Mouse (Mus musculus) heart, adult 18-20 months (tissue): ENCODE measurements at regions not wholly inside any gene's neighbourhood (a gene's known extent, or its start where the extent isn't known, plus 50 kb on each side); places are given as distances from the start of the nearest gene placed in this dataset.

Experiments
- DNase-seq, 2 experiments: peaks; one replicate each; pipeline ENCODE4 v3.0.0; 2021 to 2022; ENCODE audit warnings: mixed read lengths in 1 of 2

DNA sequence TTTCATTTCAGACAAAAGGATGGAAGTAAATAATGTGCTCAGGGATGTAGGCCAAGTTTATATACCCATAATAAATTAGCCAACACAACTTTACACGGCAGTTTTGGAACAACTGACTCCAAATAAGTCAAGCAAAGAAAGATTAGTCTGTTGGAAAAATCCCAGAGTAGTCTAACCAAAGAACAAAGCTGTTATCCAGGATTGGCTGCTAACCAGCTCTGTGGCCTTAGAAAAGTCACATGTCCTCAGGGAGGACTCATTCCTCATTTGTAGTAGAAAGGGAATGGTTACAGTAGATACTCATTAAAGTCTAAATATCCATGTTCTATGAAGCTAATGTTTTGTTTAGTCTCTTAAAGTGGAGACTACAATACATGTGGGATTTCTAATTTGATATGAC is 130.6 kb upstream of the Mid1 start:
- DNase-seq: no peak

DNA sequence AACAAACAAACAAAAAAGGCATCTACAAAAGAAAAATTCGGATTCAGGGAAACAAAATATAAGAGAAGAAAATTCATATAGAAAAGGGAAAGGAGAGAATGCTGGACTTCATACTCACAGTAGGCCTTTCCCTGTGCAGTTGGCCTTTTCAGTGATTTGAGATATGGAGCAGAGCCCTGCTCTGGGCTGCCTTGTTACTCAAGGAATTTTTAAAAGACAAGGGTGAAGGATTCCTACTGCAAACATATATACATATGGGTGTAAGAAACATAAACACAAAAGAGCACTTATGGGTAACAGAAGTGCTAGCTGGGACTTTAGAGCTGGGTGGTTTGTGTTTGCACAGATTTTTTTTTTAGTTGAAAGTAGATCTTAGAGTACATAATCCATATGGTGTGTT is 132.1 kb upstream of the Mid1 start:
- no peak for DNase-seq

GRCm38 (mm10) chrX:169544037-169544436 is 141.0 kb upstream of the Mid1 start:
- DNase-seq: no peak

DNA sequence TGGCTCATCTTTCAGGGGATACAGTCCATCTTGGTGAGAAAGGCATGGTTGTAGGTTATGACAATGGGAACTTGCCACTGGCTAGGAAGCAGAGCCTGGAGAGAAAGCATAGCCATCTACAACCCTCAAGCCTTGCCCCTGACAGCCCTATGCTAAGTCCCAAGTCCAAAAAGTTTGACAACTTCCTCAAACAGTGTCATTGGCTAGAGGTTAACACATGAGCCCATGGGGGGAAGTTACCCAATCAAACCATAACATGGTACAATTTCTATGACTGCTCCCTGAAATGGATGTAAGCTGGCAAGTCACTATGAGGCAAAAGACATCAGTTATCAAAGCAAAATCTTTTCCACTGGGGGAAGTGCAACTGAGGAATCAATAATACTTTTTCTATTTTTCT is 176.8 kb upstream of the Mid1 start:
- no peak for DNase-seq

GRCm38 (mm10) chrX:169493577-169493976 is 173.4 kb upstream of the Hccs start:
- DNase-seq: no peak

GRCm38 (mm10) chrX:169473518-169473917 is 153.3 kb upstream of the Hccs start:
- no peak for DNase-seq

DNA sequence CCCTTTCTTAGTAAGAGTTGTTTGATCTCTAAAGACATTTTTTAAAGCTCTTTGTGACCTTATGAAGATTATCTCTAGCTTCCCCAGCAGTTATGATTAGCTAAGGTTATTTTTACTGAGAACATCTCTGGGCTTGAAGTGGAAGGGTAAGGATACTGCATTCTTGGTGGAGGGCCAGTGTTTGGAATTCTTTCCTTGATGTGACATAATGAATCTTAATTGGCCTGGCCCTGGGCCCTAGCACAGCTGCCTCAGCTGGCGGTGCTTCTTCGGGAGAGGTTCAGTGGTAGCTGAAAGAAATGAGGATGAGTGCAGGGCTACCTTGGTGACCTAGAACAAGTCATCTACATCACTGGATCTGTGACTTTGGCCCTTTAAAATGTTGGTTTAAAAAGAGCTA is 150.5 kb upstream of the Hccs start:
- peak; percentile 5 to 13 for DNase-seq

DNA sequence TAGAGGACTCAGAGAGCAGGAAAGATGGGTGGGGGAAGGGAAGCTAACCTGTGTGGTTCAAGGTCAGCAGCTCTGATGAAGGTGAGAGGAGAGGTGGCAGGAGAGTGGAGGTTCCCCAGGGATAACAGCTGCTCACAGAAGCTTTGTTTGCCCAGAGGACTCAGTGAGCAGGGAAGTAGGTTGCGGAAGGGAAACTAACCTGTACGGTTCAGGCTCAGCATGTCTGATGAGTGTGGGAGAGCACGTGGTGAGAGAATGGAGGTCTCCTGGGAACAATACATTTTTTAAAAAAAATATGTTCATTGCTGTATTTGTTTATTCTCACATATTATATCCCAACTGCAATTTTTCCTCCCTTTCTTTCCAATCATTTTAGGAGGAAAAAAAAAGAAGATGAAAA is 130.0 kb upstream of the Hccs start:
- DNase-seq: no peak

DNA sequence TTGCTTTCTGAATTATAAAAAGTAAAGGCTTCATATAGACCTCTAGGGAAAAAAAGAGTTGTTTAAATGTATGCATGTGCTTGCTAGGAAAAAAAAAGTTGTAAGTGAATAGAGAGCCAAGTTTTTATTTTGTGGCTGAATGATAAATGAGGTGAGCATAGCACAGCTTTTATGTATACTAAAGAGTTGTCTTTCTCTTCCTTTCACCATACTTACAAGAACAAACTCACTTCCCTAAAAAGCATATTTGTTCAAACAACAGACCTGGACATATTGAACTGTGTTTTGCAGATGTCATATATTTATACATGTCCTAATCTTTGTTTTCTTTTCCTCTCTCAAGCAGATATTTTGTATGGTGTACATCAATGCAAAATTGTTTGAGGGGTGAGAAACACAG is 119.4 kb upstream of the Hccs start:
- no peak for DNase-seq

DNA sequence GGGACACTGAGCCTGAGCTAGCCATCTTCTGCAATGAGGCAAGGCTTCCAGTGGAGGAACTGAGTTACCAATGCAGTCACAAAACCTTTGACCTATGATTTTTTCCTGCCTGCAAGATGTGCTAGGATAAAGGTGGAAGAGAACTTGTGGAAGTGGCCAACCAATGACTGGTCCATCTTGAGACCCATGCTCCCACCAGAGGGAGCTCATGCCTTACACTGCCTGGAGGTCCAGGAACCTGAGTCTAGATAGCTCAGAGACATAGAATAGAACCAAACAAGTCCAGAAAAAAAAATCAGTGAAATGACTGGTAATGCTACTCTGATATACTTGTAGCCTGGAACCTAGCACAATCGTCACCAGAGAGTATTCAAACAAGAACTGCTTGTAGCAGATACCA is 118.5 kb upstream of the Hccs start:
- DNase-seq: peak in 1 of 2 experiments; percentile 3

- DNase-seq: no peak
Observed at GRCm38 (mm10) chrX:169433903-169434302, 113.7 kb upstream of the Hccs start.

DNA sequence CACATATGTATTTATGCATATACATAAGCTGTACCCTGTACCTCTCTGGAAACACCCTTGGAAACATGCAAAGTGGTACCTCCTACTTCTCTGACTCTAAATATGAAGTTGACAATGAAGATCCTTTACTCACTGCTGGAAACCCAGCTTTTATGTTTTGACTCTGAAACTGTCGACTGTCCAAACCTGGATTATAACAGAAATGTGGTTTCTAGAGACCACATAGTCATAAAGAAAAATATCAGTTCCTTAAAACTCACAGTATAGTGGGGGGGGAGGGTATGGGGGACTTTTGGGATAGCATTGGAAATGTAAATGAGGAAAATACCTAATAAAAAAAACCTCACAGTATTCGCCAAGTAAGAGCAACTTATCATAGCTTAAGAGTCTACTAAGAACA is 76.7 kb upstream of the Hccs start:
- no peak for DNase-seq

DNA sequence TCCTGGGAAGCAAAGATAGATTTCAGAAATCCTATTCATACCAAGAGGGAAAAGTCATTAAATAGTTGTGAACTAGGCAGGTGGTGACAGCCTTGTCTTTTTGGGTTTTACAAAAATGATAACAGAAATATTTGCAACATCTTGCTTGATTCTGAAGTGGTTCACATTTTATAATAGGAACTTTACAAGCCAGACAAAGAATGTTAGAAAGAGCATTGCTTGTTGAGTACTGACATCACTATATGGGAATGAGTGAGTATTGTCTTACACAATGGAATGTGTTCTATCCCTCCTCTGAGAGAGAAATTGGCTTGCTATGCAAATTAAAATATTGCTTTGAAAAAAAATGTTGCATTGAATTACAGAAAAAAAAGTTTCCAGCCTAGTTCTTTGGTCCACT is 66.5 kb upstream of the Hccs start:
- no peak for DNase-seq
